9 mouse cellular contexts compared by ENCODE assay signal in genomic region chr7:116198902-116199301, GRCm38 (mm10).
A peak's percentile ranks its signal among the peaks of the same experiment; 100 is the strongest.
DNase-seq lines count a peak whose midpoint lies in the region; ATAC-seq lines count a peak whose summit lies in the region.
"Had no signal": no experiment of that assay in that cellular context is flagged by ENCODE, and none has a peak within 500 bp of the region (broad histone marks: within the 10 kb centered on the region; RNA-seq: fewer than 3 reads in every experiment).

No protein-coding gene starts in this region.

- H3K4me3 ChIP-seq in heart, embryonic 16.5 days (ENCODE audit: low read length) = no peak overlapping the region
- no peak overlapping the region for H3K4me3 ChIP-seq in lung, embryonic 15.5 days
- no peak overlapping the region for H3K4me3 ChIP-seq in stomach, embryonic 14.5 days (ENCODE audit: low read depth, low read length)

- no peaks in the 10 kb centered on the region for H3K9me3 ChIP-seq in heart, embryonic 16.5 days (replicated peaks; ENCODE audit: control insufficient read depth, low read length)
- H3K9me3 ChIP-seq in lung, embryonic 15.5 days = no peaks in the 10 kb centered on the region
- no peaks in the 10 kb centered on the region for H3K9me3 ChIP-seq in stomach, embryonic 14.5 days (ENCODE audit: control insufficient read depth, low read depth, low read length)

- no peak overlapping the region for H3K9ac ChIP-seq in heart, embryonic 16.5 days (ENCODE audit: low read length)
- H3K9ac ChIP-seq in lung, embryonic 15.5 days = no peak overlapping the region
- no peak overlapping the region for H3K9ac ChIP-seq in stomach, embryonic 14.5 days (replicated peaks; ENCODE audit: low read depth, low read length)
- H3K9ac ChIP-seq: hindbrain, embryonic 14.5 days had no signal

- 15% methylated on average over 2 of the region's 2 CpGs for WGBS in heart, embryonic 16.5 days
- WGBS in lung, embryonic 15.5 days = 27% methylated on average over 2 of the region's 2 CpGs
- WGBS in stomach, embryonic 14.5 days = 27% methylated on average over 2 of the region's 2 CpGs

- intact Hi-C loops in heart, postnatal 25 days (cut with DNase I) = loop anchor here (2.0 kb wide), 1 partner anchor 36 kb away; no protein-coding TSS in a partner anchor

- peaks cover 89% of the 10 kb centered on the region for H3K4me1 ChIP-seq in heart, embryonic 16.5 days (ENCODE audit: control insufficient read depth, insufficient read depth, low read length)
- peaks cover 29% of the 10 kb centered on the region for H3K4me1 ChIP-seq in lung, embryonic 15.5 days
- H3K4me1 ChIP-seq in stomach, embryonic 14.5 days (ENCODE audit: control insufficient read depth, insufficient read depth, low read length) = peaks cover 23% of the 10 kb centered on the region; the same call in 1 of the 2 replicates

- H3K27me3 ChIP-seq in heart, embryonic 16.5 days (ENCODE audit: control insufficient read depth, insufficient read depth, low read length) = no peaks in the 10 kb centered on the region
- no peaks in the 10 kb centered on the region for H3K27me3 ChIP-seq in lung, embryonic 15.5 days
- H3K27me3 ChIP-seq in stomach, embryonic 14.5 days (ENCODE audit: control insufficient read depth, insufficient read depth, low read length) = no peaks in the 10 kb centered on the region

- peak overlapping the region; percentile 59 for H3K27ac ChIP-seq in heart, embryonic 16.5 days (ENCODE audit: low read length)
- H3K27ac ChIP-seq in lung, embryonic 15.5 days = peak overlapping the region; percentile 79
- H3K27ac ChIP-seq in stomach, embryonic 14.5 days (ENCODE audit: low read length) = peak overlapping the region; percentile 52
- H3K27ac ChIP-seq: hindbrain, embryonic 14.5 days had no signal

- no peak for ATAC-seq in heart, embryonic 16.5 days (replicated peaks; ENCODE audit: extremely low read depth, insufficient read depth, low FRiP score)
- ATAC-seq in lung, embryonic 15.5 days (ENCODE audit: borderline replicate concordance, extremely low read depth, low FRiP score, low TSS enrichment) = no peak
- ATAC-seq in stomach, embryonic 14.5 days (ENCODE audit: insufficient number of reproducible peaks, insufficient read depth, low FRiP score, low read depth) = no peak

- H3K36me3 ChIP-seq in heart, embryonic 16.5 days (ENCODE audit: control insufficient read depth, insufficient read depth) = no peaks in the 10 kb centered on the region
- H3K36me3 ChIP-seq in lung, embryonic 15.5 days = no peaks in the 10 kb centered on the region
- H3K36me3 ChIP-seq in stomach, embryonic 14.5 days (ENCODE audit: control insufficient read depth, insufficient read depth, low read length) = no peaks in the 10 kb centered on the region

- H3K4me2 ChIP-seq in heart, embryonic 16.5 days (ENCODE audit: low read depth, low read length) = peak overlapping the region; percentile 43; the same call in 1 of the 2 replicates
- no peak overlapping the region for H3K4me2 ChIP-seq in lung, embryonic 15.5 days
- no peak overlapping the region for H3K4me2 ChIP-seq in stomach, embryonic 14.5 days (replicated peaks; ENCODE audit: low read depth, low read length)
- H3K4me2 ChIP-seq: hindbrain, embryonic 14.5 days had no signal

- DNase-seq in heart, postnatal 25 days (ENCODE audit: low spot score) = no peak
- no peak for DNase-seq in lung, postnatal 4 days
- peak; percentile 49 for DNase-seq in ZHBTc4 (ENCODE audit: low read depth, low spot score)
- no peak for DNase-seq in frontal cortex, postnatal 14 days (ENCODE audit: low spot score in 2 of 2)
- DNase-seq: cerebellum, postnatal 36 days had no signal
